9 mouse cellular contexts compared by ENCODE assay signal in the genomic region with DNA sequence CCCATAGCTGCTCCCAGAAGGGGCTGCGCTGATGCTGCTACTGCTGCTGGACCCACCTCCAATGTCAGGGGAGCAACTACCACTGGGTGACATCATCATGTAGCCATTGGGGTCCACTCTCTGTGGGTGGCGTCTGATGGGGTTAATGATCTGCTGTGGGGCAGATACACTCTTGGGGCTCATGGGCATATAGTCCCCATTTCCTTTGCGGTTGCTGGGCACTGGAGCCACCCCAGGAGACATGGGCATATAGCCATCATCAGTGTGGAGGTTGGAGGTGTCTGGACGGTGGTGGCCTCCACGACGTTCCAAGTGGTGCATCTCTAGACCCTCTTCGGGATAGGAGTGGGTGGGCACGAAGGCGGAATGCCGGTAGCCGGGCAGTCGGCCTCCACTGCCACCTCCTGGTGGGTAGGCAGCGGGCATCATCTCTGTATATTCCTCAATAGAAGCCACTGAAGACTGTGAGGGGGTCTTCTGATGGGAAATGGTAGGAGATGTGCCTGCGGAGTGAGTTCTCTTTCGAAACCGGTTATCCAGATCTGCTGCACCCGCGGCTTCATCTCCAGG. TPM values are rescaled to one million over a fixed set of nuclear protein-coding genes. Genes with fewer than 3 reads are reported as not detected.
DNase-seq lines count a peak whose midpoint lies in the region; ATAC-seq and TF ChIP-seq lines count a peak whose summit lies in the region.
"Had no signal": no experiment of that assay in that cellular context is flagged by ENCODE, and none has a peak within 500 bp of the region (broad histone marks: within the 10 kb centered on the region; RNA-seq: fewer than 3 reads in every experiment).

No protein-coding gene starts in this region.

- peak overlapping the region; percentile 87 for H3K9ac ChIP-seq in embryonic facial prominence, embryonic 13.5 days
- H3K9ac ChIP-seq in heart, embryonic 14.5 days (ENCODE audit: low read length): peak overlapping the region; percentile 96
- H3K9ac ChIP-seq in limb, embryonic 14.5 days (ENCODE audit: low read depth, low read length, severe bottlenecking): no peak overlapping the region
- no peak overlapping the region for H3K9ac ChIP-seq in stomach, embryonic 16.5 days (ENCODE audit: low read length)

- intact Hi-C loops in left cerebral cortex, adult 2 months (cut with DNase I): loop anchor here (5.0 kb wide), 1 partner anchor 171 kb away; no protein-coding TSS in a partner anchor

- H3K4me3 ChIP-seq in left cerebral cortex, adult 2 months: no peak overlapping the region
- H3K4me3 ChIP-seq in embryonic facial prominence, embryonic 13.5 days: peak overlapping the region; percentile 71
- H3K4me3 ChIP-seq in heart, embryonic 14.5 days (ENCODE audit: control insufficient read depth in 1 of 2, insufficient read depth in 1 of 2, low read depth in 1 of 2, low read length in 2 of 2): peak overlapping the region; percentile 56 to 78
- peak overlapping the region; percentile 56 for H3K4me3 ChIP-seq in limb, embryonic 14.5 days (replicated peaks; ENCODE audit: low read length)
- peak overlapping the region; percentile 75 for H3K4me3 ChIP-seq in stomach, embryonic 16.5 days (replicated peaks; ENCODE audit: low read length)

- peak; percentile 40 for TF ChIP-seq CTCF in left cerebral cortex, adult 2 months (IDR thresholded peaks at IDR 0.05)

- peaks cover 24% of the 10 kb centered on the region for H3K36me3 ChIP-seq in embryonic facial prominence, embryonic 13.5 days
- peaks cover 24% of the 10 kb centered on the region for H3K36me3 ChIP-seq in heart, embryonic 14.5 days (ENCODE audit: control insufficient read depth, insufficient read depth, low read length)
- peaks cover 28% of the 10 kb centered on the region for H3K36me3 ChIP-seq in limb, embryonic 14.5 days (ENCODE audit: control insufficient read depth, insufficient read depth, low read length)
- H3K36me3 ChIP-seq in stomach, embryonic 16.5 days (ENCODE audit: control insufficient read depth, insufficient read depth, low read length): no peaks in the 10 kb centered on the region

- 88% methylated on average over 18 of the region's 18 CpGs for WGBS in embryonic facial prominence, embryonic 13.5 days
- WGBS in heart, embryonic 14.5 days: 83% methylated on average over 18 of the region's 18 CpGs
- 94% methylated on average over 18 of the region's 18 CpGs for WGBS in limb, embryonic 14.5 days
- 91% methylated on average over 18 of the region's 18 CpGs for WGBS in stomach, embryonic 16.5 days

- TF ChIP-seq POLR2A in limb, embryonic 14.5 days (IDR thresholded peaks at IDR 0.05; ENCODE audit: borderline replicate concordance, extremely low read depth, insufficient read depth, insufficient read length): no peak

- no peaks in the 10 kb centered on the region for H3K9me3 ChIP-seq in embryonic facial prominence, embryonic 13.5 days
- no peaks in the 10 kb centered on the region for H3K9me3 ChIP-seq in heart, embryonic 14.5 days (ENCODE audit: control insufficient read depth, low read length)
- H3K9me3 ChIP-seq in limb, embryonic 14.5 days (ENCODE audit: control insufficient read depth, low read length): no peaks in the 10 kb centered on the region
- H3K9me3 ChIP-seq in stomach, embryonic 16.5 days (replicated peaks; ENCODE audit: control insufficient read depth, low read length): no peaks in the 10 kb centered on the region

- H3K27me3 ChIP-seq in embryonic facial prominence, embryonic 13.5 days: no peaks in the 10 kb centered on the region
- 0 out of 2 replicates have a peak, but pooled peaks cover 11% of the 10 kb centered on the region for H3K27me3 ChIP-seq in heart, embryonic 14.5 days (ENCODE audit: control insufficient read depth, insufficient read depth, low read length)
- H3K27me3 ChIP-seq in limb, embryonic 14.5 days (ENCODE audit: control insufficient read depth, insufficient read depth, low read length): no peaks in the 10 kb centered on the region
- no peaks in the 10 kb centered on the region for H3K27me3 ChIP-seq in stomach, embryonic 16.5 days (ENCODE audit: control insufficient read depth, insufficient read depth, low read length)

- ATAC-seq in embryonic facial prominence, embryonic 13.5 days (ENCODE audit: insufficient number of reproducible peaks, insufficient read depth, low FRiP score, low TSS enrichment, low read depth): no peak
- no peak for ATAC-seq in heart, embryonic 14.5 days (ENCODE audit: insufficient number of reproducible peaks, insufficient read depth, low FRiP score, low read depth)
- no peak for ATAC-seq in limb, embryonic 14.5 days (ENCODE audit: low FRiP score, low read depth)
- no peak for ATAC-seq in stomach, embryonic 16.5 days (ENCODE audit: insufficient read depth, low FRiP score)

- H3K4me1 ChIP-seq in embryonic facial prominence, embryonic 13.5 days: peaks cover 58% of the 10 kb centered on the region
- H3K4me1 ChIP-seq in heart, embryonic 14.5 days (ENCODE audit: control insufficient read depth in 2 of 2, insufficient read depth in 2 of 2, low read length in 2 of 2): peaks cover 16 to 31% of the 10 kb centered on the region in 2 experiments; a peak in 3 of 4 replicates
- peaks cover 35% of the 10 kb centered on the region for H3K4me1 ChIP-seq in limb, embryonic 14.5 days (ENCODE audit: control insufficient read depth, insufficient read depth, low read length)
- H3K4me1 ChIP-seq in stomach, embryonic 16.5 days (ENCODE audit: control insufficient read depth, insufficient read depth, low read length): peaks cover 39% of the 10 kb centered on the region

- H3K4me2 ChIP-seq in embryonic facial prominence, embryonic 13.5 days: peak overlapping the region; percentile 82
- H3K4me2 ChIP-seq in heart, embryonic 14.5 days (ENCODE audit: low read length): peak overlapping the region; percentile 73
- H3K4me2 ChIP-seq in limb, embryonic 14.5 days (replicated peaks; ENCODE audit: low read depth, low read length, severe bottlenecking): peak overlapping the region; percentile 88
- peak overlapping the region; percentile 81 for H3K4me2 ChIP-seq in stomach, embryonic 16.5 days (ENCODE audit: low read depth, low read length)

- H3K27ac ChIP-seq in left cerebral cortex, adult 2 months: no peak overlapping the region
- H3K27ac ChIP-seq in embryonic facial prominence, embryonic 13.5 days: no peak overlapping the region
- peak overlapping the region in 1 of 2 experiments; percentile 75; a peak in 1 of 4 replicates for H3K27ac ChIP-seq in heart, embryonic 14.5 days (replicated peaks in 1 of 2; ENCODE audit: control insufficient read depth in 1 of 2, insufficient read depth in 1 of 2, low read depth in 2 of 2, low read length in 2 of 2)
- no peak overlapping the region for H3K27ac ChIP-seq in limb, embryonic 14.5 days (replicated peaks; ENCODE audit: low read depth, low read length)
- H3K27ac ChIP-seq in stomach, embryonic 16.5 days (ENCODE audit: low read length): no peak overlapping the region

- DNase-seq in left cerebral cortex, adult 2 months (ENCODE audit: extremely low spot score in 1 of 2, low spot score in 2 of 2): peak in 1 of 2 experiments; percentile 19
- DNase-seq in left cerebral cortex, adult 18-20 months (ENCODE audit: low spot score in 2 of 2): no peak
- no peak for DNase-seq in limb, embryonic 14.5 days (ENCODE audit: low spot score)
- DNase-seq in kidney, postnatal 14 days: no peak
- no peak for DNase-seq in thymus, postnatal 25 days

RNA-seq across cellular contexts. Expression of a gene that starts 2.7 kb away (rescaled TPM):
- 10 to 100 TPM; 17.3 to 17.4 TPM for total RNA-seq in left cerebral cortex, adult 2 months (2021)
- 10 to 100 TPM; 15.3 to 17.2 TPM for total RNA-seq in left cerebral cortex, adult 18-20 months (2021)
- 9.2 and 9.5 TPM in 2 replicates for polyA plus RNA-seq in embryonic facial prominence, embryonic 13.5 days (2015; fragmentation: Nextera tagmentation; extraction: Ambion mirVana)
- polyA plus RNA-seq in heart, embryonic 14.5 days (2014; fragmentation: Nextera tagmentation; extraction: Ambion mirVana): 10.5 and 10.7 TPM in 2 replicates
- polyA plus RNA-seq in limb, embryonic 14.5 days (2012; rRNA removed): 19.7 and 26.1 TPM in 2 replicates
- polyA plus RNA-seq in limb, embryonic 14.5 days (2014; fragmentation: Nextera tagmentation; extraction: Ambion mirVana): 11.8 and 13.8 TPM in 2 replicates
- polyA plus RNA-seq in stomach, embryonic 16.5 days (2015; fragmentation: Nextera tagmentation; extraction: Ambion mirVana): 5.0 and 5.9 TPM in 2 replicates

RNA-seq across cellular contexts. Expression of a gene that starts 27.7 kb away (rescaled TPM):
- 1 to 10 TPM; 7.6 to 8.4 TPM for total RNA-seq in left cerebral cortex, adult 2 months (2021)
- 1 to 10 TPM; 6.2 to 6.6 TPM for total RNA-seq in left cerebral cortex, adult 18-20 months (2021)
- polyA plus RNA-seq in embryonic facial prominence, embryonic 13.5 days (2015; fragmentation: Nextera tagmentation; extraction: Ambion mirVana): 6.3 and 7.6 TPM in 2 replicates
- polyA plus RNA-seq in heart, embryonic 14.5 days (2014; fragmentation: Nextera tagmentation; extraction: Ambion mirVana): 7.0 and 8.7 TPM in 2 replicates
- polyA plus RNA-seq in limb, embryonic 14.5 days (2012; rRNA removed): 7.2 and 8.7 TPM in 2 replicates
- polyA plus RNA-seq in limb, embryonic 14.5 days (2014; fragmentation: Nextera tagmentation; extraction: Ambion mirVana): 6.1 and 7.0 TPM in 2 replicates
- polyA plus RNA-seq in stomach, embryonic 16.5 days (2015; fragmentation: Nextera tagmentation; extraction: Ambion mirVana): 12.1 and 12.9 TPM in 2 replicates

RNA-seq across cellular contexts. Expression of a gene that starts 55.6 kb away (rescaled TPM):
- not detected for total RNA-seq in left cerebral cortex, adult 2 months (2021)
- total RNA-seq in left cerebral cortex, adult 18-20 months (2021): not detected
- polyA plus RNA-seq in embryonic facial prominence, embryonic 13.5 days (2015; fragmentation: Nextera tagmentation; extraction: Ambion mirVana): 25.5 and 29.0 TPM in 2 replicates
- polyA plus RNA-seq in heart, embryonic 14.5 days (2014; fragmentation: Nextera tagmentation; extraction: Ambion mirVana): 38.8 and 40.1 TPM in 2 replicates
- polyA plus RNA-seq in limb, embryonic 14.5 days (2012; rRNA removed): 0.15 and 0.19 TPM in 2 replicates
- polyA plus RNA-seq in limb, embryonic 14.5 days (2014; fragmentation: Nextera tagmentation; extraction: Ambion mirVana): 44.9 and 45.2 TPM in 2 replicates
- 16.8 and 18.6 TPM in 2 replicates for polyA plus RNA-seq in stomach, embryonic 16.5 days (2015; fragmentation: Nextera tagmentation; extraction: Ambion mirVana)
- total RNA-seq: heart, adult 18-20 months had no signal

Comparison
In these comparisons a context has a peak if more than half of its experiments do, and no peak if none do; other contexts are left out.
1. H3K9ac ChIP-seq: peak in embryonic facial prominence, embryonic 13.5 days (single experiment) and heart, embryonic 14.5 days (single experiment); none in limb, embryonic 14.5 days (single experiment) and stomach, embryonic 16.5 days (single experiment).
2. Peak in every context shown above with its lines, with median percentiles within 50 percentile points of each other: H3K4me2 ChIP-seq.